Mouse (Mus musculus): Measurements from ENCODE around the gene Tmem253.

DNA sequence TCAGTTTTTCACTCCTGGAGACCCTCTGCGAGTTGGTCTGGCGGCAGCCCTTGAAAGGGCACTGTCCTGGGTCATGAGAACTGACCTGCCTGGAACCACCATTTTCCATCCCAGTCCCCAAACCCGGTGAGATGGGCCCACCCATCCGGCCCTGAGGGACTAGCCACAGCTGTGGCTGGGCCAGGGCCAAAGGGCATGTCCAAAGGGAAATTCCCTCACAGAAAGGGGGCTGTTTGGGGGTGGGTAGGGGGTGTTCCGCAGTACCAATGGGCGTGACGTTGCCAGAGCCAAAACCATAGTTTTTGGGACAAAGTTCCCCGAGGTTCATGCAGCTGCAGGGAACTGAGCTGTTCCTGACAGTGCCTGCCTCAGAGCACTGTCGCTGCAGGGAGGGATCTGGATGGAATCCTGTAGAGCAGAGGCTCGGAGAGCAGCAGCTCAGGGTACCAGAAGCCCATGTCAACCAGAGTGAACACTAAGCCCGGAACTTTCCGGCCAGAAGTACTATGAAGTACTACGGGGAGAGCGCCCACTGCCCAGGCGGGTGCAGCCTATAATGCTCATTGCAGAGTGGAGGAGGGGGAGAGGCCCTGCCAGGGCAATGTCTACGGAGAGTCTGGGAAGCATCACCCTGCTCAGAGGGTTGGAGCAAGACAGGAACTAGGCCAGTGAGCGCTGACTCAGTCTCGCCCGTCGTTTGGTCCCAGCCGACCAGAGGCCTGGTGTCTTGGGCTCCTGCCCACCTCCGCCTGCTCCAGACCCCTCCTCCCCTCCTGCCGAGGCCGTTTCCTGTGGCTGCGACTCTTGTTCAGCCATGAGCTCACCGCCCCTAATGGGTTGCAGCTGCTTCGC, 29.9 kb upstream of the Tmem253 start:
- TF ChIP-seq CTCF (IDR thresholded peaks at IDR 0.05; ENCODE audit: low read depth) (no peak), EP300 (IDR thresholded peaks at IDR 0.05; ENCODE audit: low read depth) (no peak)
